Mouse (Mus musculus) mature B cell (primary cell): ENCODE measurements around the gene Lypla2.

ENCODE experiments used
- in situ Hi-C: fragments of 300-500 bp; cut with MboI; formaldehyde crosslinking; loops from 2 replicates; pipeline ENCODE4 v1.14.3; 2019

Lypla2 gene

DNA sequence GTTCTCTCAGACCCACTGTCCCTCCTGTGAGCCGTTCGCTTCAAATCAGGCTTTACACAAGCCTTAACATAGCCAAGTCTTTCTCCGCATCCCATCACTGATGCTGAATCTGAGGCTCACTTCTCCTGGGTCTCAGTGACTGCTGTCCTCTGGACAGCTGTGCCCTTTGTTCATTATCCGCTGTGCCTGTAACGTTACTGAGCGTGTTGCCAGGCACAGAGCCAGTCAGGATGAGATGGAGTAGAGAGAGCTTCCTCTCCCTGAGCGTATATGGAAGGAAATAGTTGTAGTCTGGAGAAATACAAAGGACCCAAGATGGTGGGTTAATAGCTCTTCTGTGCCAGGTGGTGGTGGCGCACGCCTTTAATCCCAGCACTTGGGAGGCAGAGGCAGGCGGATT lies 23.0 kb downstream of the Lypla2 start:
- in situ Hi-C loops: loop anchor here (10.0 kb wide), 1 partner anchor 145 kb away; no protein-coding TSS in a partner anchor

DNA sequence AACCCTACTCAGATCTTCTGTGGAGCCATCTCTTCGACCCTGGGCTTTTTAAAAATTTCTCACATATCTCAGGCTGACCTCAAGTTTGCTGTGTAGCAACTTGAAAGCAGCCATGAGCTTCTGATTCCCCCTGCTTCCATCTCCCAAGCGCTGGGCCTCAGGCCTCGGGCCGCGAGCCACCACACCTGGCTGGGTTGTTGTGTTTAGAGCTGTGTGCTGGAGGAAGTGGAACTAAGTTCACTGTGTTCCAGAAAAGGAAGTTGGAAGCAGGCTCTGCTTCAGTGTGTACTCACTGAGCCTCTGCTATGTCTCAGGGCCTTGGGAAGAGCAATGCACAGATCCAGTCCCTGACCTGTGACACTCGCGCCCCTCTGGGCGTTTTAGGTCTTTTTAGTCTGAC lies 24.3 kb downstream of the Lypla2 start:
- in situ Hi-C loops: loop anchor here (10.0 kb wide), 1 partner anchor 143 kb away; no protein-coding TSS in a partner anchor

DNA sequence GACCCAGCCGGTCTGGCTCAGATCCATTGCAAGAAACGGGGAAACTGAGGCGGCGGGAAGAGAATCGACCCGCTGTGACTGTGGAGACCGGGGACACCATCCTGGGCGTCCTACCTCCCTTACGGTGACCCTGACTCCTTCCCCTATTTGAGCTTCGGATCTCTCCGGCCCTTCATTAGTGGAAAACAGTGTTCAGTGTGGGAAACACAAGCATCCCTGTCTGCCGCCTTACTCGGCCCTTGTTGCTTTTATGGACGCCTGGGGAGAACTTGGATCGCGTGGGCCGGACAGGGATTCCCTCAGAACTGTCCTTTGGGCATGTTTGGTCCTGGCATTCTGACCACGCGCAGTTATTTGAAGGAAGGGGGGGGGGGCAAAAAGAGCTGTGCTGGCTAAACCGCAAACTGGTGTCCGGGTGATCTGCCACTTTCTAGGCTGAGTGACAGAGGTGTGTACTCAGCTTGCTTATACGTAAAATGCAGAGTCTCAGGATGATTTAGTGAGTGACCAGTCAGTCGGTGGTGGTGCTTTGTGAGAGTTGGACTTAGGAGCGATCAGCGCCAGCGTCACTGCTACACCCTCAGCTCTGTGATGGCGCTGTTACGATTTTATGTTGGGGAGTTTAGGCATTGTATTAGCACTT lies 25.6 kb downstream of the Lypla2 start:
- in situ Hi-C loops: loop anchor here (10.0 kb wide), 1 partner anchor 142 kb away; no protein-coding TSS in a partner anchor

DNA sequence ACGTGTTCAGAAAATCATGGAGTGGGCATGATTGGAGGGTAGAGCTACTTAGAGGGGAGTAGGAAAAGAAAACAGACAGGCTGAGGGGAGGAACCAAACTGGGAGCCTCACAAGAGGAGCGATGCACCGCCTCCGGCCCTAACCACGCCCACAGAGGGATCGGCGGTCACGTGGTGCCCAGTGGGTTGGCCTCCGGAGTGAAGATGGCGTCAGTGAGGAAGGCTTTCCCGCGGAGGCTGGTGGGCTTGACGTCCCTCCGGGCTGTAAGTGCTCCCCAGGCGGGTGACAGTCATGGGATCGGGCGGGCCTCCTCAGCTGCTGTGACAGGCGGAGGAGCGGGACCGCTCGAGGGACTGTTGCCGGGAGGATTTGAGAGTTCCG lies 26.2 kb downstream of the Lypla2 start, which contains the start of gene Hmgcl:
Gene Hmgcl, plus strand, starts transcription at position 171 of the 381 bp plus-strand sequence.
- in situ Hi-C loops: loop anchor here (10.0 kb wide), 1 partner anchor 141 kb away; no protein-coding TSS in a partner anchor

DNA sequence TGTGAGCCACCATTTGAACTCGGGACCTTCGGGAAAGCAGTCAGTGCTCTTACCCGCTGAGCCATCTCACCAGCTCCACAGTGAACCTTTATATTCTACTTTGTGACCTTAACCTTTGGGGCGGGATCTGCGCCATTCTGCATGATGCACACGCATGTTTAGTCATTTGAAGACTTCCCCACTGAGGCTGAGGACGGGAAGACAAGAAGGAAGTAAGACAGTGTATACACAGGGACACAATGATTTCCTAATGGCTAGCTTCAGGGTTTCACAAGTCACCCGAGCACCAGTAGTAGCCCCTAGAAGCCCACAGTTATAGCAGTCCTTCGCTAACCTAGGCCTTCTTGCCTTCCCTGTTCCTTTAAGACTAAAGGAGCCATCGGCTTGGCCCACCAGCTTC lies 26.7 kb downstream of the Lypla2 start:
- in situ Hi-C loops: loop anchor here (10.0 kb wide), 1 partner anchor 141 kb away; no protein-coding TSS in a partner anchor

DNA sequence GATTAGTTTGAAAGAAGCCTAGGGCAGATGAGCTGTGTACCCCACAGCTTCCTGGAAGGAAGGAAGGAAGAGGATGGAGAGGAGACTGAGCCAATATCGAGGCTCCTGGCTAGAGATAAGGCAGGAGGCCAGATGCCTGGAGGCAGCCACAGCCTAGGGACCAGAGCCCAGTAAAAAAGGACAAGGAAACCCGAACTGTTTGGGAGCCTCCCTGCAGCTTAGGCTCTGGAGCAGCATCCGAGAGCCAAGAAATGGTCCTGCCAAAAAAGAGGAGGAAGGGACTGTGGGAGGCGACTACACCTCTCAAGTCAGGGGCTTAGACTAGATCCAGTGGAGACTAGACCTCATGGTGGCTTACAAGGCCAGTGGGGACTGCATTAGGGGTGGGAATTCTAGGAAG lies 29.0 kb downstream of the Lypla2 start:
- in situ Hi-C loops: loop anchor here (10.0 kb wide), 1 partner anchor 139 kb away; no protein-coding TSS in a partner anchor

DNA sequence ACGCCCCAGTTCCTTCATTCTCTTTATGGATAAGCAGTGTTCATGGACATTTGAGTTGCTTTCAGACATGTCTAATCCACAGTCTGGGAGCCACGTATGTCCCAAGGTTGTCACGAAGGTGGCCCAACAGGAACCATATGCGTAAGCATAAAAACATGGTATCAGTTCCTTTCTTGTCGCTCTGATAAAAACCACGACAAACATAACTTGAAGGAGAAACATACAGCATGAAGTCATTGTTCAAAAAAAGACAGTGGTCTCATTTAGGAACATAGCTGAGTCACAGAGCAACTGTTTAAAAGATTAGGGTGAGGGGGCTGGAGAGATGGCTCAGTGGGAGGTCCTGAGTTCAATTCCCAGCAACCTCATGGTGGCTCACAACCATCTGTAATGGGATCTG lies 30.2 kb downstream of the Lypla2 start:
- in situ Hi-C loops: loop anchor here (10.0 kb wide), 1 partner anchor 137 kb away; no protein-coding TSS in a partner anchor

DNA sequence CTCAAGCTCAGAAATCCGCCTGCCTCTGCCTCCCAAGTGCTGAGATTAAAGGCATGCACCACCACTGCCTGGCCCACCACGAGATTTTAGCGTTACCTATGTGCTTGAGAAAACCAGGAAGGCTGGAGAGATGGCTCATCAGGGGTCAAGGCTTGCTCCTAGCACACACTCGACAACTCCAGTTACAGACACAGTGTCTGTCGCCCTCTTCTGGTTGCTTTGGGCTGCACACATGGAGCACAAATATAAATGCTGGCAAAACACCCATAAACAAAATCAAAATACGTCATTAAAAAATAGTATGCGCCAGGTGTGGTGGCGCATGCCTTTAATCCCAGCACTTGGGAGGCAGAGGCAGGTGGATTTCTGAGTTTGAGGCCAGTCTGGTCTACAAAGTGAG lies 31.4 kb downstream of the Lypla2 start:
- in situ Hi-C loops: loop anchor here (10.0 kb wide), 1 partner anchor 136 kb away; no protein-coding TSS in a partner anchor

DNA sequence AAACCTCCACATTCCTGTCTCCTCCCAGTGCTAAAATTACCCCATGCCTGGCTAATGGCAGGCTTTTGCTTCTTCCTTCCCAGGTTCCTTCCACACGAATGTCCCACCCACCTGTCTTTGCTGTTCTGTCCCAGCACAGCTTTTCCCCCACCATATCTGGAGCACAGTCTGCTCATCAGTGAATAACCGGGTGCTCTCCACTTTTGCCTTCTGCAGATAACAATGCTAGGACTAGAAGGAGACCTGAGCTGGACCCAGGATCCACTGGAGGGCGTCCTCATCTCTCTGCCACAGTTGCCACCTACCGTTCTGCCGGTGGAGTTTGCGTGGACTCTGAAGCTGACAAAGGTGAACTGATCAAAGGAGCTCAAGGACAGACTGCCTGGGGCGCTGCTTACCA lies 33.6 kb downstream of the Lypla2 start:
- in situ Hi-C loops: no loop called here

DNA sequence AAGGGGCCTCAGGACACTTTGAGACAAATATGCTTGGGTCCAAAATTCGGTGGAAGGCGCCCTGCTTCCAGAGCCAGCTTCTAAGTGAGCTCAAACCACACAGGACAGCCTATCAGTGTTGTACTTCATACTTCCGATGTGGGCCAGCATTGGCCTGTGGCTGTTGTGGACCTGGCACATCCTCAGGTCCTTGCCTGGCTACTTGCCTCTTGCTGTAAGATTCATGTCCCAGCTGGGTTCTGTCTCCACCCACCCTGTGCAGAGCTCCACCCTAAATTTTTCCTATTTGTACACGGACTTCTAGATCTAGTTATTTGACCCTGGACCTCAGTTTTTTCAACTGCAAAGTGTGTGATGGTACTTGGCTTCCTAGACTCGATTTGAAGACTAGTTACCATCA lies 36.9 kb downstream of the Lypla2 start:
- in situ Hi-C loops: no loop called here

DNA sequence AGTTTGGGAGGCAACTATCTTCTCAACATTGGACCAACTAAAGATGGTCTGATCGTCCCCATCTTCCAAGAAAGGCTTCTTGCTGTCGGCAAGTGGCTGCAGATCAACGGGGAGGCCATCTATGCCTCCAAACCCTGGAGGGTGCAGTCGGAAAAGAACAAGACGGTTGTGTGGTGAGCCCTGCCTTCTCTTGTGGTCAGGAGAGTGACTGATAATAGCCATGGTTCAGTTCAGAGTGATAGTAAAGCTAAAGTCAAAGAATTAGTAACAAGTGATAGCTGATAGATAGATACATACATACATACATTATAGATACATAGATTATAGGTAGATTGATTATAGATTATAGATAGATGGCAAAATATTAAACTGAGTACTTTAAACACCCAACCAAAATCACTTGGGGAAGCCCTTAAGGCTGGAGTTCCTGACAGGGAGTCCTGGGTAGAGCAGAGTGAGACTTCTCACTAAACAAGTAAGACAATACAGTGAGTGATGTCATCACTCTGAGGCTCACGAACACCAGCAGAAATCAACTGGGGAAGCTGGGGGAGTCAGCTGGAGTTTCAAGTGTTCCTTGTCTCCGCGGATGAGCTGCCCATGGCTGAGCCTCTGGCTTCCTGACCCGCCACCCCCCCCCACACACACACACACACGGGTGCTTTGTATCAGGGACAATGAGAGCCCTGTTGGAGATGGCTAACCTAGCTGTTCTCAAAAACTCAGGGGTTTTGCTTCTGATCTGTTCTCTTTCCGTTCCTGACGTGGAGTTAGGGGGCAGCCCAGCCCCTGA lies 37.5 kb downstream of the Lypla2 start:
- in situ Hi-C loops: no loop called here

DNA sequence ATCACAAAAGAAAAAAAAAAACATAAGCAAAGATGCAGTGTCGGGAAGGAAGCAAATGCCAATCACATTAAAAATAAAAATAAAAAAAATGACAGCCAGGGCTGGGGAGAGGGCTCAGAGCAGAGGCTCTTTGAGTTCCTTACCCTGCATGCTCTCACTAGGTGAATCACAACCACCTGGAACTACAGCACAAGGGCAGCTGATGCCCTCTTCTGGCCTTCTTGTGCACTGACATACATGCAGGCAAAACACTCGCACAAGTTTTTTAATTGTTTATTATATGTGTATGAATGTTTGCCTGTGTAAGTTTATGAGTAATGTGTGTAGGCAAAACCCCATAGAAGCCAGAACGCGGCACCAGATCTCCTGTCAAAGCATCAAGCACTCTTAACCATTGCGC lies 40.6 kb downstream of the Lypla2 start:
- in situ Hi-C loops: no loop called here

DNA sequence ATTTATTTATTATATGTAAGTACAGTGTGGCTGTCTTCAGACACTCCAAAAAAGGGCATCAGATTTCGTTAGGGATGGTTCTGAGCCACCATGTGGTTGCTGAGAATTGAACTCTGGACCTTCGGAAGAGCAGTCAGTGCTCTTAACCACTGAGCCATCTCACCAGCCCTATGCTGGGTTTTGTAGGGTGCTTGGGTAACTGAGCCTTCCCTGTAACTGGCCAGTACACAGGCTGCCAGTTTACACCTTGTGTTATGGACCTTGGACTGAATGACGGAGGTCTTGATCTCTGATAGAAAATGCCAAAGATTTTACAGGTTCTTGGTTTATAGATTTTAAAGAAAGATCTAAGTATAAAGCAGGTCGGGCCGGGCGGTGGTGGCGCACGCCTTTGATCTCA lies 42.2 kb downstream of the Lypla2 start:
- in situ Hi-C loops: no loop called here

DNA sequence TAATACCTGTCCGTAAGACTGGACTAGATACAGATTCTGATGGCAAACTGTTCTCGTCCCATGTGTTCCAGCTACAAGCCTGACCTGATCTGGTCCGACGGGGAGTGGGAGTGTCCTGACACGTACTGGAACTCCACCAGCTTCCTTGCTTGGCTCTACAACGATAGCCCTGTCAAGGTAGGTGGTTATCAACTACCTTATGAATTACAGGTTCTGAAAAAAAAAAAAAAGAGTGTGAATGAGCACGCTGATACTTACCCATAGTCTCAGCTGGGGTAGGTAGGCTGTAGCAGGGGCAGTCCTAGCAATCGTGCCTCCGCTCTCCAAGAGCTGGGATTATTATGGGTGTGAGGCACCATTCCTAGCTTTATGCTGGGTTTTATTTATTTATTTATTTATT lies 42.6 kb downstream of the Lypla2 start:
- in situ Hi-C loops: loop anchor here (5.0 kb wide), 1 partner anchor 38 kb away; no protein-coding TSS in a partner anchor

DNA sequence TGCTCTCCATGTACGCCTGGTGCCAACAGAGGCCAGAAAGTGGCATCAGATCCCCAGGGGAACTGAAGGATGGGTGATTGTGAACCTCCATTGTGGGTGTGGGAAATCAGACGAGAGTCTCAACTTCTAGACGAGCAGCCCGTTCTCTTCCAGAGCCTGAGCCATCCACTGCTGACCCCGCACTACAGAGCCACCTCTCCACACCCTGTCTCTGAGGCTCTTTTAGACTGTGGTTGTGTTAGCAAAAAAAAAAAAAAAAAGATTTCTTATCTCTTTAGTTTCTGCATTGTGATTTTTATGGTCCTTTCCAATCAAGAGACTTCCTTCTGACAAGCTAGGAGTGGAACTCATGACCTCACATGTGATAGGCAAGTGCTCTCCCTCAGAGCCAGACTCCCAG lies 43.0 kb downstream of the Lypla2 start:
- in situ Hi-C loops: loop anchor here (5.0 kb wide), 1 partner anchor 37 kb away; no protein-coding TSS in a partner anchor

DNA sequence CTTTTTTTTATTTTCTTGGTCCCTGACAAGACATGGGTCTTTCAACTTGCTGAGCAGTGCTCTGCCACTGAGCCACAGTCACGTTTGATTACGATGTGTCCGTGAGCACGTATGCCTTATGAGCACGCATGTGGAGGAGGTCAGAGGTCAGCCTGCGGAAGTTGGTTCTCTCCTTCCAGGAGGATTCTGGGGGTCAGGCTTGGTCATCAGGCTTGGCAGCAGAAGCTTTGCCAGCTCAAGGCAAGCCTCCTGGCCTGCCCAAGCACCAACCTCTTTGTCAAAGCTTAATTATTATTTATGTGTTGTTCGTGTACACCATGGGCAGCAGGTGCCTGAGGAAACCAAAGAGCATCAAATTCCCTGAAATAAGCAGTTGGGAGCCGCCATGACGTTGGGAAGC lies 44.0 kb downstream of the Lypla2 start:
- in situ Hi-C loops: loop anchor here (5.0 kb wide), 1 partner anchor 36 kb away; no protein-coding TSS in a partner anchor

DNA sequence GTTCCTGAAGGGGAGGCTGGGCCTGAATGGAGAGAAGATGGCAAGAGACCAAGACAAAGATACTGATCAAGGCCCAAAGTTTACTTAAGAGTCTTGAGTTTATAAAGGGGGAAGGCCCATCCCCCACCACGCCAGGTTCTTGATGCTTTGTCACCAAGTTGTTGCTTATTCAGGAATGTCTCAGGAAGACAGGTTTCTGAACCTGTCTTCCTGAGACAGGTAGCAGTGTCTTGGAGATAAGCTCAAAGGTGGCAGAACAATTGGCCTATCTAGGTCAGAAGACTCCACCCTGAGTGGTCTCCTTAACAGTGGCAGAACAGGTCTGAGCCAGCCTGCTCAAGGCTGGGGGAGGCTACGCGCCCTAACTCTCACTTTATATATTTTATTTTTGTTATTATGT lies 45.6 kb downstream of the Lypla2 start:
- in situ Hi-C loops: loop anchor here (5.0 kb wide), 1 partner anchor 35 kb away; no protein-coding TSS in a partner anchor

DNA sequence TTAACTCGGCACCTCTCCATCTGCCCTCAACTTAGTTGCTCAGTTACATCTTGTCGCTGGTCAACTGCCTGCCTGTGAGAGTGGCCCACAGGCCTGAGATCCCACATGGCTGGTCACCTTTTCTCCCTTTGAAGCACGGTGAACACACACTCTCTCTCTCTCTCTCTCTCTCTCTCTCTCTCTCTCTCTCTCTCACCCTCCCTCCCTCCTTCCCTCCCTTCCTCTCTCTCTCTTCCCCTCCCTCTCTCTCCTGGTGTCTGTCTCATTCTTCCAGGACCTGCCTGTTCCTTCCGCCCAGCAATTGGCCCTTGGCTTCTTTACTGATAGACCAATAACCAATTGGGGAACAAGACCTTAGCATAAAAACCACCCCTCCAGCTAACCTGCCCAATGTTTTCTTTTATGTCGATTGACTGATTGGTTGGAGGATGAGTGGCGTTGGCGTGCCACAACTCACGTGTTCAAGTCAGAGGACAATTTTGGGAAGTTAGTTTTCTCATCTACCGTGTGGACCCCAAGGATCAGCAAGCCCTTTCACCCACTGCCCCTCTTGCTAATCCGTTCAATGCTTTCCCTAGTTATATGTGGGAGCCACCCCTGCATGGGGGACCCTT lies 46.1 kb downstream of the Lypla2 start:
- in situ Hi-C loops: loop anchor here (5.0 kb wide), 1 partner anchor 34 kb away; no protein-coding TSS in a partner anchor

DNA sequence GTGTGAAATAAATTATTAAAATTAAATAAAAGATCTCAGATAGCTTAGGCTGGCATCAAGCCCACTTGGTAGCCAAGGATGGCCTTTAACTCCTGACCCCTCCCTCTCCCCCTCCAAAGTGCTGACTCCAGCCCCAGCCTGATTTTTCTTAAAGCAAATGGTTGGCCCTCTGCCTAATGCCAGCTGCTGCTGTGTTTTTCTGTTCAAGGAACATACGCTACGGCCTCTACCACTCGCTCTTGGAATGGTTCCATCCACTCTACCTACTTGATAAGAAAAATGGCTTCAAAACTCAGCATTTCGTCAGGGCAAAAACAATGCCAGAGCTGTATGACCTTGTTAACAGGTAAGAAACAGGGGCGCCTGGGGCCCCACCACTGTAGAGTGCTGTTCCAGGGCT lies 47.1 kb downstream of the Lypla2 start:
- in situ Hi-C loops: loop anchor here (5.0 kb wide), 1 partner anchor 33 kb away; no protein-coding TSS in a partner anchor

DNA sequence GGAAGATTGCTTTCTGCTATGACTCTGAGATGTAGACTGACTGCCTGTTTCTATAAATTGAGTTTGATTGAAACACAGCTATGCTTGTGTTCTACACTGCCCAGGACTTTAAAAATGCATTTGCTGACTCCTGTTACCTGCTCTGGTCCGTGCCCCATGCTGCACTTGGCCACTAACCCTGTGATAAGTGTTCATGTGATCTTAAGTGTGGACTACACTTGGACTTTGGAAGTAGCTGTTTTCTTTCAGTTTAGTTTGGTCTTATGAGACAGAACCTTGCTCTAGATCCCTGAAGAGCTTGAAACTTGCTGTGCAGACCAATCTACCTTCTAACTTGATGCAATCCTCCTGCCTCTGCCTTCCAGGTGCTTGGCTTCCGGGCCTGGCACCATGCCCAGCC lies 48.0 kb downstream of the Lypla2 start:
- in situ Hi-C loops: no loop called here

DNA sequence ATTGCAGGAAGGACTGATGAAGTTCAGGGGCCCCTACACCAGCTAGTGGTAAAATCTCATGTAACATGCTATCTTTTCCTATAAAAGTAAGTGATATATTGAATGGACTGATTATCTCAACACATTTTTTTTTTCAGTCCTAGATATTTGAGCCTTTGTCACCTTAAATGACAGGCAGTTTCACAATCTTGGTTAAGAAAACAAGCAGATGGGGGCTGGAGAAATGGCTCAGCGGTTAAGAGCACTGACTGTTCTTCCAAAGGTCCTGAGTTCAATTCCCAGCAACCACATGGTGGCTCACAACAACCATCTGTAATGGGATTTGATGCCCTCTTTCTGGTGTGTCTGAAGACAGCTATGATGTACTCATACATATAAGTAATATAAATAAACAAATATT lies 50.2 kb downstream of the Lypla2 start:
- in situ Hi-C loops: no loop called here
